Mouse (Mus musculus): ENCODE data around the gene Prkra.
"Not testable (repeated sequence)": the region's sequence is repeated elsewhere in the genome, so short reads cannot be mapped to it uniquely, and the experiment has no call there.

The Prkra gene

DNA sequence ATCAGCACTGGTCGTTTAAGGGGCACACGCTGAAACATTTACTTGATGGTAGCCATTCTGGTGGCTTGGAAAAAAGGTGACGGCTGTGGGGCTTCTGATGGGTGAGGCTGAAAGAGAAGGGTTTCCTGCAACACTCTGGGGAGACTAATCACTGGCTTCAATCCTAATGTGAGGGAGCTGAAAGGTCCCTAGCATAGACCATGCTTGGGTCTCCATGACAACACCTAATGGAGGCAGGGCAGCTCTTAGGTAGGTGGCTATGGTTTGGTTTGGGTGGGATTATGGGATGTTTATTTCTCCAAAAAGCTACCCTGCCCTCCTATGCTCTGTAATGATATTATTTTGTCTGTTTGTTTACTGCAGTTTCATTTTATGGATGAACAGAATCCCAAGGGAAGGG lies 7.6 kb upstream of the Prkra start:
- no peak for DNase-seq (ENCODE audit: low spot score)

DNA sequence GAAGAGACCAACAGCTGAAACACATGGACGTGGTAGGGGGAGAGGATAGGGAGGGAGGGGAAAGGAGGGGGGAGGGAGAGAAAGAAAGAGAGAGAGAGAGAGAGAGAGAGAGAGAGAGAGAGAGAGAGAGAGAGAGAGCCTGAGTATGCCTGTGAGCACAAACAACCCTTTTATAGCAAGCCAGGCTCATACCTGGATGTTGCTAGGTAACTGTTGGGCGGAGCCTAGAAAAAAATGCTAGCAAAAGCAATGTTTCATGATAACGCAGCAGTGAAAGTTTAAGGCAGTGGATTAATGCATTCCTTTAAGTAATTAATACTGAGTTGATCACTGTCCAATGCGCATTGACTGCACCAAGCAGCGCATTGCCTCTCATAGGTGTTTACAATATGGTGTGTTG lies 6.8 kb upstream of the Prkra start:
- DNase-seq (ENCODE audit: low spot score), result no peak

DNA sequence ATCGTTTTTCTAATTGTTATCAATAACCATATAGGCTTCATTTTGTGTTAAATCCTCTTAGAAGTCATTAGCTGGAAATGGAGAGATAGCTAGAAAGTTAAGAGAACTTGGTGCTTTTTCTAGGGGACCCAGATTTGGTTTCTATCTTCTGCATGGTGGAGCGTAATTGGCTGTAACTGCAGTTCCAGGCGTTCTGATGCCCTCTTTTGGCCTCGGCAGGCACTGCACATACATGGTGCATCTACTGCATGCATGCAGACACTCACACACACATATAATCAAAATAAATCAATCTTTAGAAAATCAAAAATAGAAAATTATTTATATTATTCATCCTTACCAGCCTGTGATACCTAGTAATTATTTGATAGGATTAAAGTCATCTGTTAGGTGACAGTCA lies 5.3 kb upstream of the Prkra start:
- no peak for DNase-seq (ENCODE audit: low spot score)

DNA sequence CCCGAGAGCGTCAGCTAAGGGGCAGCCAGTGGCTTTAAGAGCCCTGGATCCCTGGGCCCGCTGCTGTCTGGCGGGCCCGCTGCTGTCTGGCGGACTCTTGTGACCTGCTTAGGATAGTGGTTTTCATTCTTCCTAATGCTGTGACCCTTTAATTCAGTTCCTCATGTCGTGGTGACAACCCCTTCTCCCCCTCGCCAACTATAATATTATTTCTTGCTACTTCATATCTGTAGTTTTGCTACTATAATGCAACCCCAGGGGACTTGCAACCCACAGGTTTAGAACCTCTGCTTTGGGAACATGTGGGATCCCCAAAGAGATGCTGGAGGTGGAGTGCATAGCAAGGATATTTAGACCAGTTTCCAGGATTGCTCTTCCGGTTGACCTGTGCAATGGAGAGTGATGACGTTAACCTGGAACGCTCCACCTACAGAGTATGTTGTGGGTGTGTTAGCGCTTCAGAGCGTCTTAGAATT lies 889 bp upstream of the Prkra start:
- DNase-seq (ENCODE audit: low spot score), result peak; percentile 34

DNA sequence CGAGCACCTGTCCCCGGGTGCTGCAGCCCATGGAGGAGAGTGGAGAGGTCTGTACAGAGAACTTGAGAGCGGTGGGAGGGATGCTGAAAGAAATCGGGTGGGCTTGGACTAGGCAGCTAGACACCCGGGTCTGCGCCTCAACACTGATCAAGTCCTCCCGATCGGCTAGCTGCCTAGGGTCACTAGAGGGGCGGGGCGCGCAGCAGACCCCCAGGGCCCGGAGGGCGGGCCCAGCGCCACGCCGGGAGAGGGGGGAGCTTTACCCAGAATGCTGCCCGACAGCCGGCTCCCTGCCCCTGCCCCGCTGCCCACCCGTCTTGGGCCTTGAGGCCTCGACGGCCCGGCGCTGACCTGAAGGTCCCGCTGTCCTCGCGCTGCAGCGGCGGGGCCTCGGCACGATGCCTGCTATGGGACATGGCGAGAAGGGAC lies 360 bp downstream of the Prkra start:
- DNase-seq (ENCODE audit: low spot score), result no peak

DNA sequence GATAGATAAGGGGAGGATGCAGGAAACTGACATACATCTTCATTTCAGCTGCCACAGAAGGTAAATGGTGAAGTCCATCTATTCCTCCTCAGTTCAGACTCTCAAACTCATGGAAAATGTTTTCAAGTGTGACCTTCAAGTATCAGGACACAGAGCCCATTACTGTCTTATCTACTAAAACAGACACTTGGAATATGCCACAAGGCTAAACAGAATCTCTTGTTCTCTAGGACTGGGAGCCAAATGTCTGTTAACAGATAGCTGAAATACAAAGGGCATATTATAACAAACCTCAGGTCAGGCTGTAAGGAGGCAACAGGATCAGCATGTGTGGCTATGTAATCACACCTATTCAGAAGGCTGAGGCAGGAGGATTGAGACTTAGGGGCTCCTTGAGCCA lies 4.0 kb downstream of the Prkra start:
- DNase-seq (ENCODE audit: low spot score), result no peak

DNA sequence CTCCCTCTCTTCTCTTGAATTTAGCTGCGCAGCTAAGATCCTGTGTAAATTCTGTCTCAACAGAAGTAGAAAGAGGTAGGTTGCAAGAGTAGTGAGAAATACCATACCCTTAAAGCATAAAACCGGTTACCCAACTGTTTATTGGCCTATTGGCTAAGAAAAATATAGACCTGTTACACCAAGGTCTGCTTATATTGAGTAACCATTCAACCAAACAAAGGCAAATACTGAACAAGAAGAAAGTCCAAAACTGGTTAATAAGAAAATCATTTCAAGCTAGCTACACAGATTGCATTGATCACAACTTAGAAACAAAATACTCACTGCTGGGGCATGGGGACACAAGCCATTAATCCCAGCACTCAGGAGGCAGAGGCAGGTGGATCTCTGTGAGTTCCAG lies 8.2 kb downstream of the Prkra start:
- no peak for DNase-seq (ENCODE audit: low spot score)

DNA sequence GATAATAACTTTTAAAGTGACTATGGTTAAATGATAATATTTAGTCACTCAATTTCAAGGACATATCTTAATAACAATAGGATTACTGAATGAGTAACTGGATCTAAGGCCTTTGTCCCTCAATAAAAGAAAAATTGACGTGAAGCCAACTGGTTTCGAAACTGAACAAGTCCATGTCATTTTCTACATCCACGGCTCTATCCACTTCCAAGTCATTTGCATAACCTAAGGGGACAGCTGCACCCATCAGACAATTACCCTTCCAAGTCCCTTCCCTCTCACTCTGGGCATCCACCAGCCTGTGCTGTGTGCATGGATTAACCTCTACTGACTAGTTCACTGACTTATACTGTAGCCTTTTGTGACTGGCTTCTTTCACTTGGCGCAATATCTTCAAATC lies 16.2 kb downstream of the Prkra start:
- DNase-seq (ENCODE audit: low spot score), result no peak

DNA sequence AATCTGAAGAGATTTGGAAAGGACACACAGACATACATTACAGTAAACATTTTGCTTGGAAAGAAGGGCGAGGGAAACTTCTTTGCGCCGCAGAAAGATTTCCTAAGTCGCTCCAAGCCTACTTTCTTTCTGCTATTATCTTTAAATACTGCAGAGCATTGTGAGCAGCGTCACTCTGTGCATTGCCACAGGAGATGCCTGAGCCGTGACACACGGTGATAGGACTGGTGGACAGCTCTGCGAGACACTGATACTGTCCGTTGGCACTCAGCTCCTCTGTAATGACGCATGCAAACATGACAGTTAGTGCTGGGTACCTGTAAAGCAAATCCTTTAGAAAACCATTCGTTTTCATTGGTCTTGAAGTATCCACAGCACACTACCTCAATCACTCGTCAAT lies 17.5 kb downstream of the Prkra start:
- no peak for DNase-seq (ENCODE audit: low spot score)

DNA sequence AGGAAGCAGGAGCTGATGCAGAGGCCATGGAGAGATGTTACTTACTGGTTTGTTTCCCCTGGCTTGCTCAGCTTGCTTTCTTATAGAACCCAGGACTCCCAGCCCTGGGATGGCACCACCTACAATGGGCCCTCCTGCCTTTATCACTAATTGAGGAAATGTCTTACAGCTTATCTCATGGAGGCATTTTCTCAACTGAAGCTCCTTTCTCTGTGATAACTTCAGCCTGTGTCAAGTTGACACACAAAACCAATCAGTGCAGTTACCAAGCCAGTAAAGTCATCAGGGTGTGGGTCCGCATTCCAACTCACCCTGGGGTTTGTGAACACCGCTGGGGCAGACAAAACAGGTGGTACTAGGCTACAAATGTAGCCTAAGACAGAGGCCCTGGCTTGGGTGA lies 25.5 kb downstream of the Prkra start:
- not testable (repeated sequence) for DNase-seq (ENCODE audit: low spot score)

DNA sequence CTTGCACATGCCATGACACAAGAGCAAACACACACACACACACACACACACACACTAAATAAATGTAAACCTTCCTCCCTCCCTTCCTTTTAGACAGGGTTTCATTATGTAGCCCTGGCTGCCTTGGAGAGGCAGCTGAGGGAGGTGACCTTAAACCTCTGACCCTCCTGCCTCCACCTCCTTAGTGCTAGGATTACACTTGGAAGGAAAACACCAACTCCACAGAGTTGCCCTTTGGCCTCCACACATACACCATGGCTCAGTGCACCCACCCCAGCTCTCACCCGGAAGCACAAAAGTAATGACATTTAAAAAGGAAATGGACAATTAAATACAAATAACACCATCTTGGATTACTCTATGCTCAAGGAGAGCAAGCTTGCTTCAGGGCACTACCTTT lies 26.1 kb downstream of the Prkra start:
- no peak for DNase-seq (ENCODE audit: low spot score)

DNA sequence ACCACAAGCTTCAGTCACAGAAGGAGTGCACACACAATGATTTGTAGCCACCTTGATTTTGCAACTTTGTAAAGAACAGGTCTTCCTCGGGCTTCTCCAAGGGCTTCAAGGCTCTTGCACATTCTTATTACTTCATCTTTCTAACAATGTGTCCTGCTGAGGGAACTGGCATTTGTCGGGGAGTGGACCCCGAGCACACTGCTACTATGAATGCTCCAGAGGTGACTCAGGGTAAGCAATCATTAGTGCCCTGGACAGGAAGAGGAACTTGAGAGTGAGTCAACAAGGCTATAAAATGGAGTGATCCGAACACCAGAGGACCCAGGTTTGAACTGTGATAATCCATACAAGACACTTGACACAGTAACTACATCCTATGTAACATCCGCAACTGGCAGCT lies 27.6 kb downstream of the Prkra start:
- DNase-seq (ENCODE audit: low spot score), result no peak

DNA sequence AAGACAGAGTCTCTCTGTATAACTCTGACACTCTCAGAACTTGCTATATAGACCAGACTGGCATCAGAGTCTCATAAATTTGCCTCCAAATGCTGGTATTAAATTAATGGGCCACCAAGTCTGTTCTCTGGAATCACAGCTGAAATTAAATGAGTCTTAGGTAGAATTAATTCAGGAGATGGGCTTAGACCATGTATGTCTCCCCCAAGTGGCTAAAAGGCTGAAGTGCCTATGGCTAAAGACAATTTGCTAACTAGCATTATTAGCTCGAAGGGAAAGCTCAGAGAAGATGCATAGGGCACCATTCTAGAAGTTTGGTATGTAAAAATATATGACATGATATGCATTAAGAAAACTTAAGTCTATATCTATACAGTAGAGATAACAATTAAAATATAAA lies 29.7 kb downstream of the Prkra start:
- peak; percentile 37 for DNase-seq (ENCODE audit: low spot score)

DNA sequence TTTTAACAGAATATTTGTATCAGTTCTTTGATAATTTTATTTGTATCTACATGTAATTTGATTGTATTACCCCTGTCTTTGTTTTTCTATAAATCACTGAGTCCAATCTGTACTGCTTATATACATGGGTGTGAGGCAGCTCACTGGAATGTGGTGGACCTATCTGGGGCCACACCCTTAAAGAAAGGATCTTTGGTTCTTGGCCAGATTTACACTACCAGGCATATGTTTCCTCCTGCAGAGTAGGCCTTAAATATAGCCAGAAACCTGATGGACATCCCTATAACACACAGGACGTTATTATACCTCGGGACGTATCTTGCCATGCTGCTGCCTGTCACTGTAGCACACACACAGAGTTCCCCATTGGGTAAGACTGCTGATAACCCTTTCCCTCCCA lies 35.8 kb downstream of the Prkra start:
- no peak for DNase-seq (ENCODE audit: low spot score)

DNA sequence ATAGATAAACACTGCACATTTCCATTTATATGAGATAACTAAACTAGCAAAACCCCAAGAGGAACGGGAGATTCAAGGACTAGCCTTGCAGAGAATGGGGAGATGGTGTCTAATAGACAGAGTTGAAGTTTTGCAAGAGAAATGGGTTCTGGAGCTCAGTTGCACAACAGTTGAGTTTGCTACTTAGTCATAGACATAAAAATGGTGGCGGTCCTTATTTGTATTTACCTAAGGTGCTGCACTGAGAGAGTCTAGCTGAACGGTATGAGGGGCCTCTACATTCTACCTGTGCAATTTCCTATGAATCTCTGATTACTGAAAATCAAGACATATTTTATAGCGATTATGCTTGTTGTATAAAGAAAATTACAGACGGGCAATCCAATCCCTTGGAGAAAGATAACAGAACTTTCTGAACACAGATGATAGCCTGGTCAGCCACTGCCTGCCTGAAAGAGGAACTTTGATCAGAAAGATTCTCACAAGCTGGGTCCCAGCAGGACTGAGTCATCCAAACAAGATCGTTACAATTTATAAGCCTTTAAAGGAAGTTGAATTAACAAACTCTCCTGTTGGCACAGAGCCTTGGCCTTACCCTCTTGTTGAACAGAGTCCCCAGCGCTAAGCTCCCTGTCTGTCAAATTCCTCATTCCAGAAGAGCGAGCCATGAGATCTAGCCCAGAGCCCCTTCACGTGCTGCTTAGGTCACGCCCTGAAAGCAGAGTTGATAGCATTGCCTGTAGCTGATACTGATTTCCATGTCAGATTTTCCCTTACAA lies 37.3 kb downstream of the Prkra start:
- peak; percentile 12 for DNase-seq (ENCODE audit: low spot score)

DNA sequence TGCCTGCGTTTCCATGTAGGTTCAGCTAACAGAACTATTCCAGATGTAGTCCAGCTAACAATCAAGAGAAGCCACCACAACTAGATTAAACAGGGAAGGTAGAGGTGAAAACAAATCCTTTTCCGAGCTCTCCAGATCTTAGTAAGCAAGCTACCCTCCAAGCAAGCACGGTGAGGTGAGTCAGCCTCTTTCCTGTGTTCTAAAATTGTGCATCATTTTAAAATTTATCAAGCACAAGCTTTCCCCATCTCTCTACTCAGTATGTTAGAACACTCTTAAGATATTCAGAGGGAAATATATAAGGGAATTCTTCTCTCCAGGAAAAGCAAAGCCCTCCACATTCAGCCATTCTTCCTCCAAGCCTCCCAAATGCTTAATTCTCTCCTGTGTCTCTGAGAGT lies 41.1 kb downstream of the Prkra start:
- DNase-seq (ENCODE audit: low spot score), result no peak

DNA sequence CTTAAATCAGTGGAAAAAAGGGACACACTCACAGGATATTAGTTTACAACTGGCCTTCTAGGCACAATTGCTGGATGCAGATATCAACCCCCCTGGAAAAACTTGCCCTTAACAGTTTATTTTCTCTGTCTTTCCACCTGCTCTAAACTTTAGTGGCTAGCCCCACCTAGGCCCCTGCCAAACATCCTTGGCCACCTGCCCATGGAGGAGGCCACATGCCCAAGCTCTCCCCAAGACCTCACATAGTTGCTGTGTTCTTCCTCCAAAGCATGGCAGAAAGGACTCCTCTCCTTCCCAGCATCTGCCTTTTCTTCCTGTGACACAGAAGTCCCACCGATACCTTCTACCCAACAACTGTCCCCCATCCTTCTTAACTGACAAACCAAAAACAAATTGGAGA lies 45.6 kb downstream of the Prkra start:
- no peak for DNase-seq (ENCODE audit: low spot score)

DNA sequence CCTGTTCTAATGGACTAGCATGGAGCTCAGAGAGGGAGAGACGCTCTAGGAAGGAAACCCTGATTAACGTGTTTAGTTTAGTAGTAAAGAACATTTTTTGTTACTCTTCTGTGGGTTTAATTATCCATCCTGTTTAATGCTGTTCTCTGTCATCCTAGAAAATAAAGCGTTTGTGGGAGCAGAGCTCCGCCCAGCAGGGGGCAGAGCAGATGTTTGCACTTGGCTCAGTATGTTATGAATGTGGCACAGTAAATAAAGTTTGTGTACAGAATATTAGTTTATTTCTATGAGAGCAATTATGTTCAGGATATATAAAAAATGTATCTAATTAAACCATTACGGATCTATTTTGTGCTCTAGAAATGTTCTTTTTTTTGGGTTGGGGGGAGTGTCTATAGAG lies 48.6 kb downstream of the Prkra start:
- peak; percentile 5 for DNase-seq (ENCODE audit: low spot score)

DNA sequence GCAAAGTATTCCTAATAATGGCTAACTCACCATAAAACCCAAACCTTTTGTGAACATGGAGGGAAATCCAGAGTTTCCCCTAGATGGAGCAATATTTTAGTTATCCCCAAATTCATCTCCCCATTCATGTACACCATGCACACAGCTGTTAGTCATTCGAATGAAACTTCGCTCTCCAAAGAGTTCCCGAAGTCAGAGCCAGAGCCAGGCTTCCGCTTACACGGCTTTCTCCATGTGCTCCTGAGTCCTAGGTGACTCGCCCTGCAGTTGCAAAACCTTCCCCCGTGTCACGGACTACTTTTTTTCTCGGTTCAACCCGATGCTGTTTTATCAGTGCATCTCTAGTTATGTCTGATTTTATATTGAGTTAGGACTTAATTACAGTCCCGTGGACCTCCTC lies 50.3 kb downstream of the Prkra start:
- no peak for DNase-seq (ENCODE audit: low spot score)

DNA sequence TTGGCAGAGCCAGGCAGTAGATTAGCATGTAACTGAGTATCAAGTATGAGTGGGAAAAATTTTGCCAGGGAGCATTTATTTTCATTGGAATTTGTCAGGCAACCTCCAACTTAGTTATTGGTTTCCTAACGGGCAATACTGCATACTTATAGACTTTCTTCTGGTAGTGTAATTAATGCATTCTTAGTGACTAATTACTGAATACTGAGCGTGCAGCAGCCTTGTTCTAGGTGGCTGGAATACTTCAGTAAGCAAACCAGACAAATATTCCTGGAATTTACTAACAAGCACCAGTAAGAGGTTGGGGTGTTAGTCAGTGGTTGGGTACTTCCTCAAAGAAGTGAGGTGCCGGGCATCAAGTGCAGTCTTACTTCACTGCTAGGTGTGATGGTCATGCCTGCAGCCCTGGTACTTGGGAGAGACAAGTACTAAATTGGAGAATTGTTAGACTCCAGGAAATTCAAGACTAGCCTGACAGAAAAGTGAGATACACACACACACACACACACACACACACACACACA lies 55.4 kb downstream of the Prkra start:
- peak; percentile 66 for DNase-seq (ENCODE audit: low spot score)

DNA sequence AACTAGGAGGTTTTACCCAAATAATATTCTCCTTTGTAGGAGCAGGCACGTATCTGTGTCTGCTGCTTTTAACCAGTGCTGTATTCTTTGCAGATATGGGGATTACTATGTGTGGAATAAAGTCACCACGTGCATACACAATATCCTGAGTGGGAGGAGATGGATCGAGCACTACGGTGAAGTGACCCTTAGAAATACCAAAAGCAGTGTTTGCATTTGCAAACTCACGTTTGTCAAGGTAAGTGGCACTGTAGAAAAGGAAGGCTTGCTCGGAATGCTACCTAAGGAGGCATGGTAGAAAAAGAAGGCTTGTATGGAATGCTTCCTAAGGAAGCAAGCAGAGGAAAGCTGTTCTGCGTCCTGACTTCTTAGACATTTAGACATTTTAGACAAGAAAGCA lies 57.6 kb downstream of the Prkra start:
- DNase-seq (ENCODE audit: low spot score), result peak; percentile 56

DNA sequence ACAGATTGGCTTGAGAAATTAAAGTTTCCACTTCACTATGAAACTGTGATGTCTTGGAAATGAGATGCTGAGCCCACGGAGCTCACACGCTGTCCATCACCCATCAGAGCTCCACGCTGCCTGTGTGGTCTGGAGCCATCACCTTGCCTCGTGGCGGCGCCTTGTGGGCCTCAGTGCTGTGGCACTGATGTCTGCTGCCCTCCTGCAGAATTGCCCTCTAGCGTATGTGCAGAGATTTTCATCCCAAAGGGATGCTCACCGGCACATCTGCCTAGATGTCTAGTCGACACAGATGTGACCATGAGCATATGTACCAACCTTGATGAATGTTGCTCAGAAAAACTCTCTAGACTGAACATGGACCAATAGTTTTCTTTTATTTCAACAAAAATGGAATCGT lies 60.9 kb downstream of the Prkra start:
- no peak for DNase-seq (ENCODE audit: low spot score)

DNA sequence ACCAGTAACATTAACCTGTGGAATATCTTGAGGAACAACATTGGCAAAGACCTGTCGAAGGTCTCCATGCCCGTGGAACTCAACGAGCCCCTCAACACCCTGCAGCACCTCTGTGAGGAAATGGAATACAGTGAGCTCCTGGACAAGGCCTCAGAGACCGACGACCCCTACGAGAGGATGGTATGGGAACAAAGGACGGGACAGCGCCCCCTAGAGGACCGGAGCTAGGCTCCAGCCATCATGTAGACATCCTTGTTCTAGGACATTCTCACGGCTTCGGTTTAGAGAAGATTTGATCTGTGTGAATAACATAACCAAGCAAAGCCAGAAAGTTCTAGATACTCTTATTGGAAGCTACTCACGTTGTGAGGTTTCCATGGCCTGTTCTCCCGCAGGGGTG lies 62.7 kb downstream of the Prkra start:
- DNase-seq (ENCODE audit: low spot score), result no peak

Measured in lung, postnatal 25 days (tissue).